Mouse (Mus musculus): ENCODE data around the gene Nuak2. TPM values are rescaled to one million over a fixed set of nuclear protein-coding genes. Genes with fewer than 3 reads are reported as not detected.
A peak's percentile ranks its signal among the peaks of the same experiment; 100 is the strongest.

Gene Nuak2
- polyA plus RNA-seq, 1 experiment from 2014 or later, result 3.0 TPM

GRCm38 (mm10) chr1:132302341-132302866 is 13.5 kb upstream of the Nuak2 start:
- DNase-seq (ENCODE audit: low spot score), result no peak
- peaks cover 31% of the 10 kb centered on the region for H3K4me1 ChIP-seq
- H3K9me3 ChIP-seq, result no peaks in the 10 kb centered on the region
- WGBS, result 89% methylated on average over 9 of the region's 9 CpGs
- peaks cover 82% of the 10 kb centered on the region for H3K27me3 ChIP-seq (ENCODE audit: insufficient read depth, poor library complexity, severe bottlenecking)
- H3K4me3 ChIP-seq, result no peak overlapping the region
- no peaks in the 10 kb centered on the region for H3K36me3 ChIP-seq
- H3K27ac ChIP-seq, result no peak overlapping the region

- WGBS, result 23% methylated on average over 9 of the region's 9 CpGs
- H3K27me3 ChIP-seq (ENCODE audit: insufficient read depth, poor library complexity, severe bottlenecking), result peaks cover 78% of the 10 kb centered on the region
- no peak overlapping the region for H3K27ac ChIP-seq
- H3K4me3 ChIP-seq, result no peak overlapping the region
- H3K4me1 ChIP-seq, result peaks cover 25% of the 10 kb centered on the region
- DNase-seq (ENCODE audit: low spot score), result no peak
- H3K9me3 ChIP-seq, result no peaks in the 10 kb centered on the region
- H3K36me3 ChIP-seq, result no peaks in the 10 kb centered on the region
Measured at GRCm38 (mm10) chr1:132304618-132305214, 11.2 kb upstream of the Nuak2 start.

GRCm38 (mm10) chr1:132306160-132306559 is 9.8 kb upstream of the Nuak2 start:
- H3K9me3 ChIP-seq, result no peaks in the 10 kb centered on the region
- no peak for DNase-seq (ENCODE audit: low spot score)
- H3K27me3 ChIP-seq (ENCODE audit: insufficient read depth, poor library complexity, severe bottlenecking), result peaks cover 66% of the 10 kb centered on the region
- H3K36me3 ChIP-seq, result no peaks in the 10 kb centered on the region
- no peak overlapping the region for H3K27ac ChIP-seq
- WGBS, result 42% methylated on average over 4 of the region's 4 CpGs
- peaks cover 31% of the 10 kb centered on the region for H3K4me1 ChIP-seq
- H3K4me3 ChIP-seq, result no peak overlapping the region

GRCm38 (mm10) chr1:132306808-132307207 is 9.1 kb upstream of the Nuak2 start:
- 22% methylated on average over 4 of the region's 4 CpGs for WGBS

GRCm38 (mm10) chr1:132307962-132308361 is 8.0 kb upstream of the Nuak2 start:
- 84% methylated on average over 6 of the region's 6 CpGs for WGBS
- Histone ChIP-seq H3K4me3 (no peak overlapping the region), H3K9me3 (no peaks in the 10 kb centered on the region)

More at GRCm38 (mm10) chr1:132306808-132307207, 9.1 kb upstream of the Nuak2 start:
- Histone ChIP-seq H3K27ac (no peak overlapping the region), H3K36me3 (no peaks in the 10 kb centered on the region), H3K4me3 (no peak overlapping the region), H3K27me3 (ENCODE audit: insufficient read depth, poor library complexity, severe bottlenecking) (peaks cover 59% of the 10 kb centered on the region), H3K9me3 (no peaks in the 10 kb centered on the region), H3K4me1 (peaks cover 35% of the 10 kb centered on the region)
- DNase-seq (ENCODE audit: low spot score), result no peak

GRCm38 (mm10) chr1:132308674-132309073 is 7.3 kb upstream of the Nuak2 start:
- WGBS, result 77% methylated on average over 7 of the region's 7 CpGs
- no peak for DNase-seq (ENCODE audit: low spot score)
- H3K27me3 ChIP-seq (ENCODE audit: insufficient read depth, poor library complexity, severe bottlenecking), result peaks cover 46% of the 10 kb centered on the region

More at GRCm38 (mm10) chr1:132307962-132308361, 8.0 kb upstream of the Nuak2 start:
- Histone ChIP-seq H3K27me3 (ENCODE audit: insufficient read depth, poor library complexity, severe bottlenecking) (peaks cover 49% of the 10 kb centered on the region), H3K27ac (no peak overlapping the region), H3K36me3 (no peaks in the 10 kb centered on the region), H3K4me1 (peaks cover 46% of the 10 kb centered on the region)
- no peak for DNase-seq (ENCODE audit: low spot score)

GRCm38 (mm10) chr1:132310754-132311153 is 5.2 kb upstream of the Nuak2 start:
- peaks cover 37% of the 10 kb centered on the region for H3K4me1 ChIP-seq
- H3K36me3 ChIP-seq, result no peaks in the 10 kb centered on the region
- no peaks in the 10 kb centered on the region for H3K9me3 ChIP-seq
- WGBS, result 47% methylated on average over 7 of the region's 7 CpGs
- H3K4me3 ChIP-seq, result no peak overlapping the region
- peak overlapping the region; percentile 72 for H3K27ac ChIP-seq
- DNase-seq (ENCODE audit: low spot score), result no peak
- peaks cover 45% of the 10 kb centered on the region for H3K27me3 ChIP-seq (ENCODE audit: insufficient read depth, poor library complexity, severe bottlenecking)

More at GRCm38 (mm10) chr1:132308674-132309073, 7.3 kb upstream of the Nuak2 start:
- no peak overlapping the region for H3K27ac ChIP-seq
- H3K9me3 ChIP-seq, result no peaks in the 10 kb centered on the region
- H3K36me3 ChIP-seq, result no peaks in the 10 kb centered on the region
- no peak overlapping the region for H3K4me3 ChIP-seq
- peaks cover 46% of the 10 kb centered on the region for H3K4me1 ChIP-seq

GRCm38 (mm10) chr1:132311174-132311859 is 4.6 kb upstream of the Nuak2 start:
- DNase-seq (ENCODE audit: low spot score), result peak; percentile 89
- Histone ChIP-seq H3K36me3 (no peaks in the 10 kb centered on the region), H3K27ac (peak overlapping the region; percentile 72), H3K4me3 (no peak overlapping the region), H3K9me3 (no peaks in the 10 kb centered on the region), H3K4me1 (peaks cover 42% of the 10 kb centered on the region), H3K27me3 (ENCODE audit: insufficient read depth, poor library complexity, severe bottlenecking) (peaks cover 47% of the 10 kb centered on the region)
- 31% methylated on average over 10 of the region's 10 CpGs for WGBS

- 0 out of 2 replicates have a peak overlapping the region, but pooled peaks have one; percentile 10 for H3K4me3 ChIP-seq
- H3K4me1 ChIP-seq, result peaks cover 46% of the 10 kb centered on the region
- H3K27me3 ChIP-seq (ENCODE audit: insufficient read depth, poor library complexity, severe bottlenecking), result peaks cover 46% of the 10 kb centered on the region
- DNase-seq (ENCODE audit: low spot score), result no peak
- H3K27ac ChIP-seq, result peak overlapping the region; percentile 72
- H3K9me3 ChIP-seq, result no peaks in the 10 kb centered on the region
- WGBS, result 13% methylated on average over 2 of the region's 2 CpGs
- H3K36me3 ChIP-seq, result no peaks in the 10 kb centered on the region
Measured at GRCm38 (mm10) chr1:132312043-132312442, 3.9 kb upstream of the Nuak2 start.

- Histone ChIP-seq H3K27me3 (ENCODE audit: insufficient read depth, poor library complexity, severe bottlenecking) (peaks cover 48% of the 10 kb centered on the region), H3K4me1 (peaks cover 46% of the 10 kb centered on the region), H3K9me3 (no peaks in the 10 kb centered on the region), H3K27ac (peak overlapping the region; percentile 49; the same call in 1 of the 2 replicates), H3K4me3 (no peak overlapping the region), H3K36me3 (no peaks in the 10 kb centered on the region)
- 55% methylated on average over 3 of the region's 3 CpGs for WGBS
- no peak for DNase-seq (ENCODE audit: low spot score)
Measured at GRCm38 (mm10) chr1:132312703-132313102, 3.2 kb upstream of the Nuak2 start.

- H3K4me1 ChIP-seq, result peaks cover 40% of the 10 kb centered on the region
- WGBS, result 40% methylated on average over 7 of the region's 7 CpGs
- no peaks in the 10 kb centered on the region for H3K9me3 ChIP-seq
- H3K4me3 ChIP-seq, result peak overlapping the region; percentile 75
- no peak for DNase-seq (ENCODE audit: low spot score)
- no peaks in the 10 kb centered on the region for H3K36me3 ChIP-seq
- peaks cover 40% of the 10 kb centered on the region for H3K27me3 ChIP-seq (ENCODE audit: insufficient read depth, poor library complexity, severe bottlenecking)
- peak overlapping the region; percentile 75; the same call in 1 of the 2 replicates for H3K27ac ChIP-seq
Measured at GRCm38 (mm10) chr1:132316625-132316994, 684 bp downstream of the Nuak2 start.

GRCm38 (mm10) chr1:132317413-132317812 is 1.5 kb downstream of the Nuak2 start:
- Histone ChIP-seq H3K4me1 (peaks cover 39% of the 10 kb centered on the region), H3K4me3 (no peak overlapping the region), H3K27me3 (ENCODE audit: insufficient read depth, poor library complexity, severe bottlenecking) (peaks cover 40% of the 10 kb centered on the region), H3K9me3 (no peaks in the 10 kb centered on the region), H3K36me3 (no peaks in the 10 kb centered on the region), H3K27ac (no peak overlapping the region)
- whole genome bisulfite sequencing, result 76% methylated on average over 4 of the region's 4 CpGs
- DNase-seq (ENCODE audit: low spot score), result no peak
